Mouse (Mus musculus) ES-E14 (cell line): ENCODE results near the gene Syngr4.
"Not testable (repeated sequence)": the region's sequence is repeated elsewhere in the genome, so short reads cannot be mapped to it uniquely, and the experiment has no call there.

Source experiments
- CHD2 ChIP-seq: IDR thresholded peaks from 2 replicates; pipeline ENCODE4 v1.6.1; 2014; ENCODE audit warnings: mild to moderate bottlenecking, low read depth, low read length, inconsistent platforms
- HCFC1 ChIP-seq: IDR thresholded peaks from 2 replicates; pipeline ENCODE4 v1.6.1; 2012; ENCODE audit warnings: low read length, inconsistent platforms, borderline replicate concordance; ENCODE audit not compliant: insufficient read depth
- ZNF384 ChIP-seq: IDR thresholded peaks from 2 replicates; pipeline ENCODE4 v1.6.1; 2012; ENCODE audit warnings: low read depth, low read length, inconsistent platforms

DNA sequence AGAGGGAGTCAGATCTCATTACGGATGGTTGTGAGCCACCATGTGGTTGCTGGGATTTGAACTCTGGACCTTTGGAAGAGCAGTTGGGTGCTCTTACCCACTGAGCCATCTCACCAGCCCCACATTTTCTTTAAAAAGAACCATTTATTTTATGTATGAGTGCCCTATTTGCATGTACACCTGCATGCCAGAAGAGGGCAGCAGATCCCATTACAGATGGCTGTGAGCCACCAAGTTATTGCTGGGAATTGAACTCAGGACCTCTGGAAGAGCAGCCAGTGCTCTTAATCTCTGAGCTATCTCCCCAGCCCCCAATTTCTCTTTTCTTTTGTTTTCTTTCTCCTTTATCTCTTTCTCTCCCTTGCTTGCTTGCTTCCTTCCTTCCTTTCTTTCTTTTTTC lies 46.8 kb upstream of the Syngr4 start:
- not testable (repeated sequence) for TF ChIP-seq HCFC1, ZNF384, CHD2
